Mouse (Mus musculus) CD4-positive naive resting alpha-beta T cell, adult 57 days (primary cell): ENCODE measurements around the gene Rpl21. TPM values are rescaled to one million over a fixed set of nuclear protein-coding genes. Genes with fewer than 3 reads are reported as not detected.

ENCODE experiments used
- total RNA-seq: library from RNA; stranded (reverse); gene quantifications from one replicate; pipeline ENCODE4 v1.2.4, GENCODE M21; 2023

The Rpl21 gene
- total RNA-seq: 812 TPM

GRCm38 (mm10) chr5:146832769-146833448, at the start of gene Rpl21:
Rpl21 (plus strand) TSS chr5:146832890.

GRCm38 (mm10) chr5:146794853-146795252, 37.8 kb upstream of the Rpl21 start, which contains the start of gene Usp12:
Usp12 (minus strand) TSS chr5:146795006.

GRCm38 (mm10) chr5:146844945-146845365, 12.3 kb downstream of the Rpl21 start, which contains the start of gene Rasl11a:
Rasl11a (plus strand) TSS chr5:146845071.

Other genes with a start within 250 kb of the Rpl21 start
- not detected for gene Gpr12, start 247.7 kb upstream of the Rpl21 start, total RNA-seq
- gene Usp12, start 37.9 kb upstream of the Rpl21 start, total RNA-seq: 44.6 TPM
- gene Rasl11a, start 12.2 kb downstream of the Rpl21 start, total RNA-seq: 1.7 TPM
- 34.5 TPM for gene Gtf3a, start 115.8 kb downstream of the Rpl21 start, total RNA-seq
- gene Mtif3, start 130.9 kb downstream of the Rpl21 start, total RNA-seq: 17.5 TPM
- 20.9 TPM for gene Lnx2, start 243.7 kb downstream of the Rpl21 start, total RNA-seq
- 130 TPM for gene Polr1d, start 244.2 kb downstream of the Rpl21 start, total RNA-seq